Mouse (Mus musculus) neural tube, embryonic 12.5 days (tissue): Measurements from ENCODE around the gene Cacna1s. TPM values are rescaled to one million over a fixed set of nuclear protein-coding genes. Genes with fewer than 3 reads are reported as not detected.

ENCODE experiments used
- ATAC-seq: fragments of 200-750 bp; cut with Nextera tagmentation; 2 replicates; pipeline ENCODE4 v1.8.0; 2017; ENCODE audit warnings: low read depth, mild to moderate bottlenecking, moderate TSS enrichment, moderate library complexity; ENCODE audit not compliant: low FRiP score
- H3K27ac ChIP-seq: fragments of 300-500 bp; sonication (generic); 2 replicates; pipeline ENCODE4 v1.5.1; 2016
- H3K27me3 ChIP-seq: fragments of 300-500 bp; sonication (generic); replicated peaks from 2 replicates; pipeline ENCODE4 v1.6.1; 2016; ENCODE audit warnings: mild to moderate bottlenecking
- H3K36me3 ChIP-seq: fragments of 300-500 bp; sonication (generic); 2 replicates; pipeline ENCODE4 v1.6.1; 2016; ENCODE audit warnings: mild to moderate bottlenecking
- H3K4me1 ChIP-seq: fragments of 300-500 bp; sonication (generic); 2 replicates; pipeline ENCODE4 v1.6.1; 2016
- H3K4me2 ChIP-seq: fragments of 300-500 bp; sonication (generic); replicated peaks from 2 replicates; pipeline ENCODE4 v1.6.1; 2016; ENCODE audit warnings: mild to moderate bottlenecking
- H3K4me3 ChIP-seq: fragments of 300-500 bp; sonication (generic); 2 replicates; pipeline ENCODE4 v1.5.1; 2016
- H3K9ac ChIP-seq: fragments of 300-500 bp; sonication (generic); 2 replicates; pipeline ENCODE4 v1.6.1; 2016; ENCODE audit warnings: mild to moderate bottlenecking
- H3K9me3 ChIP-seq: fragments of 300-500 bp; sonication (generic); 2 replicates; pipeline ENCODE4 v1.6.1; 2016; ENCODE audit warnings: mild to moderate bottlenecking
- WGBS: fragments of 180-500 bp; shearing (Covaris S2); methylation state at CpG from one replicate; pipeline ENCODE4 v1.1.7; 2016; 5-methylcytosine and 5-hydroxymethylcytosine counted together
- polyA plus RNA-seq: library from polyadenylated mRNA; unstranded; fragments of >200 nt; fragmentation: Nextera tagmentation; extraction: Ambion mirVana; gene quantifications from 2 replicates; pipeline ENCODE4 v1.2.1, GENCODE M21; 2016

Gene Cacna1s
- polyA plus RNA-seq, 1 experiment from 2014 or later = 0.81 TPM

- no peak overlapping the region for H3K4me3 ChIP-seq
- H3K36me3 ChIP-seq = no peaks in the 10 kb centered on the region
- no peak overlapping the region for H3K9ac ChIP-seq
- no peak overlapping the region for H3K27ac ChIP-seq
- WGBS = 83% methylated on average over 8 of the region's 8 CpGs
- no peaks in the 10 kb centered on the region for H3K9me3 ChIP-seq
- H3K27me3 ChIP-seq = no peaks in the 10 kb centered on the region
- H3K4me2 ChIP-seq = no peak overlapping the region
- peaks cover 17% of the 10 kb centered on the region for H3K4me1 ChIP-seq
- ATAC-seq = no peak
Measured at GRCm38 (mm10) chr1:136122030-136122429, 69.5 kb downstream of the Cacna1s start.

- H3K27me3 ChIP-seq = no peaks in the 10 kb centered on the region
- H3K4me2 ChIP-seq = no peak overlapping the region
- no peak overlapping the region for H3K9ac ChIP-seq
- H3K27ac ChIP-seq = no peak overlapping the region
- no peak overlapping the region for H3K4me3 ChIP-seq
- no peak for ATAC-seq
- 87% methylated on average over 10 of the region's 10 CpGs for WGBS
- H3K9me3 ChIP-seq = no peaks in the 10 kb centered on the region
- H3K4me1 ChIP-seq = peaks cover 23% of the 10 kb centered on the region
- no peaks in the 10 kb centered on the region for H3K36me3 ChIP-seq
Measured at GRCm38 (mm10) chr1:136126159-136126765, 73.7 kb downstream of the Cacna1s start.

- H3K9ac ChIP-seq = no peak overlapping the region
- no peak overlapping the region for H3K27ac ChIP-seq
- H3K36me3 ChIP-seq = no peaks in the 10 kb centered on the region
- no peak overlapping the region for H3K4me3 ChIP-seq
- H3K4me2 ChIP-seq = no peak overlapping the region
- H3K9me3 ChIP-seq = no peaks in the 10 kb centered on the region
- H3K4me1 ChIP-seq = peaks cover 24% of the 10 kb centered on the region
- 86% methylated on average over 10 of the region's 10 CpGs for WGBS
- no peaks in the 10 kb centered on the region for H3K27me3 ChIP-seq
- no peak for ATAC-seq
Measured at GRCm38 (mm10) chr1:136126895-136127294, 74.3 kb downstream of the Cacna1s start.

GRCm38 (mm10) chr1:136127856-136128255 is 75.3 kb downstream of the Cacna1s start:
- H3K4me3 ChIP-seq = no peak overlapping the region
- ATAC-seq = no peak
- H3K27ac ChIP-seq = no peak overlapping the region
- H3K4me1 ChIP-seq = peaks cover 31% of the 10 kb centered on the region
- H3K4me2 ChIP-seq = no peak overlapping the region
- no peaks in the 10 kb centered on the region for H3K27me3 ChIP-seq
- no peaks in the 10 kb centered on the region for H3K36me3 ChIP-seq
- H3K9me3 ChIP-seq = no peaks in the 10 kb centered on the region
- H3K9ac ChIP-seq = no peak overlapping the region
- WGBS = 71% methylated on average over 3 of the region's 3 CpGs

GRCm38 (mm10) chr1:136128416-136128815 is 75.9 kb downstream of the Cacna1s start:
- Histone ChIP-seq H3K9me3 (no peaks in the 10 kb centered on the region), H3K9ac (no peak overlapping the region), H3K27ac (no peak overlapping the region), H3K4me1 (peaks cover 35% of the 10 kb centered on the region), H3K27me3 (no peaks in the 10 kb centered on the region), H3K4me3 (no peak overlapping the region), H3K36me3 (no peaks in the 10 kb centered on the region), H3K4me2 (no peak overlapping the region)
- no peak for ATAC-seq
- WGBS = 39% methylated on average over 5 of the region's 5 CpGs

GRCm38 (mm10) chr1:136128944-136129589 is 76.5 kb downstream of the Cacna1s start:
- no peak overlapping the region for H3K4me3 ChIP-seq
- no peak overlapping the region for H3K4me2 ChIP-seq
- 63% methylated on average over 4 of the region's 4 CpGs for WGBS
- H3K4me1 ChIP-seq = peaks cover 42% of the 10 kb centered on the region
- no peaks in the 10 kb centered on the region for H3K9me3 ChIP-seq
- no peaks in the 10 kb centered on the region for H3K36me3 ChIP-seq
- no peak for ATAC-seq
- H3K27me3 ChIP-seq = no peaks in the 10 kb centered on the region
- H3K27ac ChIP-seq = no peak overlapping the region
- H3K9ac ChIP-seq = no peak overlapping the region

GRCm38 (mm10) chr1:136130107-136130506 is 77.6 kb downstream of the Cacna1s start:
- Histone ChIP-seq H3K9me3 (no peaks in the 10 kb centered on the region), H3K9ac (0 out of 2 replicates have a peak overlapping the region, but pooled peaks have one; percentile 86), H3K4me2 (peak overlapping the region; percentile 75), H3K36me3 (no peaks in the 10 kb centered on the region), H3K4me1 (peaks cover 52% of the 10 kb centered on the region), H3K27me3 (no peaks in the 10 kb centered on the region; the same call in 1 of the 2 replicates), H3K27ac (no peak overlapping the region), H3K4me3 (peak overlapping the region; percentile 7; the same call in 1 of the 2 replicates)
- ATAC-seq = no peak
- WGBS = 64% methylated on average over 3 of the region's 3 CpGs

- Histone ChIP-seq H3K27me3 (no peaks in the 10 kb centered on the region; the same call in 1 of the 2 replicates), H3K27ac (peak within 1 kb of the TSS; percentile 67), H3K36me3 (no peaks in the 10 kb centered on the region), H3K4me1 (peaks cover 62% of the 10 kb centered on the region), H3K9me3 (no peaks in the 10 kb centered on the region), H3K9ac (peak within 1 kb of the TSS; percentile 86), H3K4me3 (peak within 1 kb of the TSS; percentile 79), H3K4me2 (peak within 1 kb of the TSS; percentile 75)
- WGBS = under 1% methylated on average over 42 of the region's 42 CpGs
- ATAC-seq = peak; percentile 91
Measured at GRCm38 (mm10) chr1:136130951-136131558, 78.5 kb downstream of the Cacna1s start, which contains the start of gene Kif21b. TSS of gene Kif21b (plus strand) at chr1:136131389.

GRCm38 (mm10) chr1:136131603-136132291 is 79.2 kb downstream of the Cacna1s start:
- ATAC-seq = peak; percentile 70
- no peaks in the 10 kb centered on the region for H3K36me3 ChIP-seq
- H3K4me2 ChIP-seq = peak overlapping the region; percentile 75
- no peaks in the 10 kb centered on the region; the same call in 1 of the 2 replicates for H3K27me3 ChIP-seq
- H3K4me1 ChIP-seq = peaks cover 69% of the 10 kb centered on the region
- no peaks in the 10 kb centered on the region for H3K9me3 ChIP-seq
- H3K4me3 ChIP-seq = peak overlapping the region; percentile 79
- WGBS = under 1% methylated on average over 43 of the region's 43 CpGs
- peak overlapping the region; percentile 67 for H3K27ac ChIP-seq
- H3K9ac ChIP-seq = peak overlapping the region; percentile 86

GRCm38 (mm10) chr1:136132386-136133201 is 80.0 kb downstream of the Cacna1s start:
- H3K27me3 ChIP-seq = no peaks in the 10 kb centered on the region; the same call in 1 of the 2 replicates
- H3K4me1 ChIP-seq = peaks cover 77% of the 10 kb centered on the region
- ATAC-seq = no peak

GRCm38 (mm10) chr1:136133570-136134240 is 81.2 kb downstream of the Cacna1s start:
- H3K27me3 ChIP-seq = no peaks in the 10 kb centered on the region; the same call in 1 of the 2 replicates
- H3K27ac ChIP-seq = no peak overlapping the region
- peak overlapping the region; percentile 86 for H3K9ac ChIP-seq
- peak overlapping the region; percentile 79 for H3K4me3 ChIP-seq
- no peaks in the 10 kb centered on the region for H3K9me3 ChIP-seq
- no peak for ATAC-seq
- H3K36me3 ChIP-seq = no peaks in the 10 kb centered on the region
- H3K4me2 ChIP-seq = peak overlapping the region; percentile 75
- H3K4me1 ChIP-seq = peaks cover 84% of the 10 kb centered on the region
- 29% methylated on average over 13 of the region's 13 CpGs for WGBS

More at GRCm38 (mm10) chr1:136132386-136133201, 80.0 kb downstream of the Cacna1s start:
- Histone ChIP-seq H3K36me3 (no peaks in the 10 kb centered on the region), H3K9ac (peak overlapping the region; percentile 86), H3K4me3 (peak overlapping the region; percentile 79), H3K27ac (0 out of 2 replicates have a peak overlapping the region, but pooled peaks have one; percentile 67), H3K9me3 (no peaks in the 10 kb centered on the region), H3K4me2 (peak overlapping the region; percentile 75)
- 22% methylated on average over 10 of the region's 10 CpGs for WGBS
